Mouse (Mus musculus) myocyte (in vitro differentiated cells): ENCODE results near the gene Pnpla5. TPM values are rescaled to one million over a fixed set of nuclear protein-coding genes. Genes with fewer than 3 reads are reported as not detected.

ENCODE experiments used
- H3K27me3 ChIP-seq: one replicate; pipeline ENCODE4 v1.6.1; 2011; ENCODE audit not compliant: control insufficient read depth, insufficient read depth, insufficient read length
- H3K36me3 ChIP-seq: one replicate; pipeline ENCODE4 v1.6.1; 2011; ENCODE audit not compliant: control insufficient read depth, insufficient read depth
- H3K4me2 ChIP-seq: one replicate; pipeline ENCODE4 v1.6.1; 2011; ENCODE audit warnings: low read depth, control low read depth
- H3K4me3 ChIP-seq: one replicate; pipeline ENCODE4 v1.5.1; 2011; ENCODE audit warnings: mild to moderate bottlenecking, control low read depth, moderate library complexity
- H3K79me2 ChIP-seq: one replicate; pipeline ENCODE4 v1.6.1; 2011; ENCODE audit not compliant: control insufficient read depth, insufficient read depth
- H3ac ChIP-seq: one replicate; pipeline ENCODE4 v1.6.1; 2011; ENCODE audit not compliant: control insufficient read depth, insufficient read length
- CEBPB ChIP-seq: IDR thresholded peaks from 2 replicates; pipeline ENCODE4 v1.6.1; 2011; ENCODE audit warnings: mild to moderate bottlenecking, moderate library complexity; ENCODE audit not compliant: poor library complexity, insufficient read depth, severe bottlenecking
- E2F4 ChIP-seq: IDR thresholded peaks from one replicate; pipeline ENCODE4 v1.6.1; 2011; ENCODE audit warnings: mild to moderate bottlenecking, control low read depth, moderate library complexity; ENCODE audit not compliant: insufficient read depth
- MAX ChIP-seq: IDR thresholded peaks from one replicate; pipeline ENCODE4 v1.6.1; 2011; ENCODE audit warnings: low read depth, mild to moderate bottlenecking, control low read depth
- MYOD1 ChIP-seq, 3 experiments: IDR thresholded peaks; one replicate each; pipeline ENCODE4 v1.6.1; 2011; ENCODE audit warnings: control low read depth in 2 of 3, low read depth in 2 of 3, mild to moderate bottlenecking in 2 of 3, moderate library complexity in 1 of 3; ENCODE audit not compliant: insufficient read length in 2 of 3, control insufficient read depth in 1 of 3
- MYOG ChIP-seq, 3 experiments: IDR thresholded peaks; one replicate each; pipeline ENCODE4 v1.6.1; 2011; ENCODE audit warnings: control low read depth in 2 of 3, low read depth in 2 of 3, mild to moderate bottlenecking in 2 of 3; ENCODE audit not compliant: insufficient read length in 2 of 3, control insufficient read depth in 1 of 3, insufficient read depth in 1 of 3
- POLR2A ChIP-seq: IDR thresholded peaks from one replicate; pipeline ENCODE4 v1.6.1; 2011; ENCODE audit warnings: low read depth, mild to moderate bottlenecking, control low read depth, moderate library complexity; ENCODE audit not compliant: insufficient read length
- POLR2AphosphoS2 ChIP-seq: IDR thresholded peaks from one replicate; pipeline ENCODE4 v1.6.1; 2011; ENCODE audit warnings: low read depth, control low read depth; ENCODE audit not compliant: insufficient read length
- REST ChIP-seq: IDR thresholded peaks from one replicate; pipeline ENCODE4 v1.6.1; 2011; ENCODE audit warnings: mild to moderate bottlenecking, control low read depth, moderate library complexity; ENCODE audit not compliant: insufficient read depth, insufficient read length
- SRF ChIP-seq: IDR thresholded peaks from one replicate; pipeline ENCODE4 v1.6.1; 2011; ENCODE audit warnings: low read depth; ENCODE audit not compliant: control insufficient read depth, insufficient read length
- TCF12 ChIP-seq: IDR thresholded peaks from one replicate; pipeline ENCODE4 v1.6.1; 2011; ENCODE audit warnings: mild to moderate bottlenecking, control low read depth; ENCODE audit not compliant: poor library complexity, insufficient read depth, severe bottlenecking
- TCF3 ChIP-seq: IDR thresholded peaks from one replicate; pipeline ENCODE4 v1.6.1; 2011; ENCODE audit warnings: low read depth, control low read depth; ENCODE audit not compliant: insufficient read length
- USF1 ChIP-seq: IDR thresholded peaks from one replicate; pipeline ENCODE4 v1.6.1; 2011; ENCODE audit warnings: low read depth, mild to moderate bottlenecking, control low read depth, moderate library complexity
- polyA plus RNA-seq: library from polyadenylated mRNA; unstranded; fragments of >200 nt; fragmentation: generic; extraction: Trizol; gene quantifications from one replicate; pipeline ENCODE4 v1.2.1, GENCODE M21; 2012; ENCODE audit warnings: missing spikeins

Pnpla5 gene
- polyA plus RNA-seq, 1 experiment = not detected

DNA sequence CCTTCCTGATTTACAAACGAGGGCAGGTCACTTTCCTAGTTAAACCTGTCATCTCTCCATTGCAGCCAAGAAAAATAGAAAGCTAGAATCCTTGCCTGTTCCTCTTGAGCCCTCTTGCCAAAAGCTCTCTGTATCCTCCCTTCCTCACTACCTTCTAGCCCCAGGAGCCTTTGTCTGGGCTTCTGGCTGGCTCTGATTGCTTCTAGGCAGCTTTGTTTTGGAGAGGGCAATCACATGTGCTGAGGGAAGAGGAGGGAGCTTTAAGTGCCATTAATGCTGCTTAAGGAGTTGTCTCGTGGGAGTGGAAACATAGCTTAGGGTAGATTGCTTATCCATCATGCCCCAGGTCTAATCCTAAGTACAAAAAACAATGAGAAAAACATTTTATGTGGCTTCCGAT lies 17.1 kb upstream of the Pnpla5 start:
- TF ChIP-seq USF1 = no peak
- Histone ChIP-seq H3K79me2 (no peaks in the 10 kb centered on the region), H3K4me3 (no peak overlapping the region)

DNA sequence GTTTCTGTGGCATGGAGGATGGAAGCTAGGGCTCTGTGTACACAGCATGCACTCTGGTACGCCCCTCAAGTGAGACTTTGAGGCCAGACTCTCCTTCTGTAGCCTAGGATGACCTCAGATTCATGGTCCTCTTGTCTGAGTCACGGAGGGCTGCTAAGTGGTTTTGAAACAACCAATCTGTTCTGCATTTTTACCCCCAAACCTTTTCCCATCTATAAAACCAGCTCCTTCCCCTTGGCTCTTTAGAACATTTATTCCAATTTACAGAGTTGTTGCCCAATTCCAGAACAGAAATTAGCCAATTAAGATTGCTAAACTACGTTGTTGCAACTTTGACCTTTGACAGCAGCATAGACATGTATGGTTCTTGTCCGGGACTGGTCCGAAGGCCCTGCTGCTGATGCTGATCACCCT lies 16.6 kb upstream of the Pnpla5 start:
- H3K4me2 ChIP-seq = no peak overlapping the region
- no peaks in the 10 kb centered on the region for H3K79me2 ChIP-seq
- TF ChIP-seq POLR2A (no peak), MYOG (IDR thresholded peaks at IDR 0.05; ENCODE audit: control insufficient read depth in 1 of 3, insufficient read depth in 1 of 3, insufficient read length in 2 of 3, low read depth in 2 of 3) (no peak), USF1 (no peak), POLR2AphosphoS2 (no peak), REST (no peak), TCF12 (no peak), SRF (no peak)
- H3K4me3 ChIP-seq = no peak overlapping the region
- no peaks in the 10 kb centered on the region for H3K36me3 ChIP-seq
- peaks cover 34% of the 10 kb centered on the region for H3K27me3 ChIP-seq
- no peak overlapping the region for H3ac ChIP-seq

More for the DNA sequence above, 17.1 kb upstream of the Pnpla5 start:
- H3K4me2 ChIP-seq = no peak overlapping the region
- H3K27me3 ChIP-seq = peaks cover 36% of the 10 kb centered on the region
- no peaks in the 10 kb centered on the region for H3K36me3 ChIP-seq
- no peak overlapping the region for H3ac ChIP-seq

GRCm38 (mm10) chr15:84136473-84137415 lies 13.8 kb upstream of the Pnpla5 start:
- no peak overlapping the region for H3ac ChIP-seq
- H3K27me3 ChIP-seq = peaks cover 39% of the 10 kb centered on the region
- H3K36me3 ChIP-seq = no peaks in the 10 kb centered on the region
- TF ChIP-seq MAX (no peak), USF1 (no peak), POLR2A (no peak), E2F4 (no peak), MYOG (IDR thresholded peaks at IDR 0.05; ENCODE audit: control insufficient read depth in 1 of 3, insufficient read depth in 1 of 3, insufficient read length in 2 of 3, low read depth in 2 of 3) (no peak), TCF12 (no peak), POLR2AphosphoS2 (no peak), REST (no peak), SRF (no peak), TCF3 (no peak), MYOD1 (IDR thresholded peaks at IDR 0.05; ENCODE audit: control insufficient read depth in 1 of 3, insufficient read length in 2 of 3, low read depth in 2 of 3) (no peak), CEBPB (no peak)
- no peaks in the 10 kb centered on the region for H3K79me2 ChIP-seq
- no peak overlapping the region for H3K4me2 ChIP-seq
- no peak overlapping the region for H3K4me3 ChIP-seq

GRCm38 (mm10) chr15:84135472-84135871 lies 12.5 kb upstream of the Pnpla5 start:
- Histone ChIP-seq H3K36me3 (no peaks in the 10 kb centered on the region), H3K4me2 (no peak overlapping the region), H3ac (no peak overlapping the region), H3K27me3 (peaks cover 36% of the 10 kb centered on the region), H3K4me3 (no peak overlapping the region), H3K79me2 (no peaks in the 10 kb centered on the region)
- TF ChIP-seq MYOD1 (IDR thresholded peaks at IDR 0.05; ENCODE audit: control insufficient read depth in 1 of 3, insufficient read length in 2 of 3, low read depth in 2 of 3) = no peak
- TF ChIP-seq E2F4 = no peak
- no peak for TF ChIP-seq MYOG (IDR thresholded peaks at IDR 0.05; ENCODE audit: control insufficient read depth in 1 of 3, insufficient read depth in 1 of 3, insufficient read length in 2 of 3, low read depth in 2 of 3)
- no peak for TF ChIP-seq TCF12
- no peak for TF ChIP-seq CEBPB
- TF ChIP-seq REST = no peak
- no peak for TF ChIP-seq USF1
- TF ChIP-seq TCF3 = no peak
- no peak for TF ChIP-seq SRF
- no peak for TF ChIP-seq MAX
- no peak for TF ChIP-seq POLR2AphosphoS2
- no peak for TF ChIP-seq POLR2A

GRCm38 (mm10) chr15:84133440-84133839 lies 10.5 kb upstream of the Pnpla5 start:
- Histone ChIP-seq H3K27me3 (peaks cover 22% of the 10 kb centered on the region), H3K79me2 (no peaks in the 10 kb centered on the region), H3K4me3 (no peak overlapping the region), H3K36me3 (no peaks in the 10 kb centered on the region), H3K4me2 (no peak overlapping the region), H3ac (no peak overlapping the region)
- TF ChIP-seq MYOD1 (IDR thresholded peaks at IDR 0.05; ENCODE audit: control insufficient read depth in 1 of 3, insufficient read length in 2 of 3, low read depth in 2 of 3) (no peak), TCF3 (no peak), SRF (no peak), REST (no peak), CEBPB (no peak), POLR2AphosphoS2 (no peak), MAX (no peak), TCF12 (no peak), POLR2A (no peak), USF1 (no peak), MYOG (IDR thresholded peaks at IDR 0.05; ENCODE audit: control insufficient read depth in 1 of 3, insufficient read depth in 1 of 3, insufficient read length in 2 of 3, low read depth in 2 of 3) (no peak), E2F4 (no peak)
